Mouse (Mus musculus): Measurements from ENCODE around the gene Mcidas. TPM values are rescaled to one million over a fixed set of nuclear protein-coding genes. Genes with fewer than 3 reads are reported as not detected.

The Mcidas gene
- polyA plus RNA-seq, 1 experiment from 2014 or later: 0.17 TPM

- Histone ChIP-seq H3K9me3 (ENCODE audit: control insufficient read depth, low read depth, low read length) (no peaks in the 10 kb centered on the region), H3K36me3 (ENCODE audit: control insufficient read depth, insufficient read depth, low read length) (no peaks in the 10 kb centered on the region), H3K4me1 (ENCODE audit: control insufficient read depth, insufficient read depth, low read length) (peaks cover 19% of the 10 kb centered on the region; the same call in 1 of the 2 replicates), H3K9ac (replicated peaks; ENCODE audit: low read depth, low read length) (no peak overlapping the region), H3K27me3 (ENCODE audit: control insufficient read depth, insufficient read depth, low read length) (peaks cover 33% of the 10 kb centered on the region), H3K27ac (ENCODE audit: low read length) (no peak overlapping the region), H3K4me2 (replicated peaks; ENCODE audit: low read depth, low read length) (no peak overlapping the region), H3K4me3 (ENCODE audit: low read depth, low read length) (no peak overlapping the region)
- 9% methylated on average over 18 of the region's 18 CpGs for WGBS
- no peak for ATAC-seq (ENCODE audit: insufficient number of reproducible peaks, insufficient read depth, low FRiP score, low read depth)
Observed at GRCm38 (mm10) chr13:112985605-112986450, 7.8 kb upstream of the Mcidas start.

GRCm38 (mm10) chr13:112986451-112986950, 7.1 kb upstream of the Mcidas start:
- Histone ChIP-seq H3K4me2 (replicated peaks; ENCODE audit: low read depth, low read length) (peak overlapping the region; percentile 97; the same call in 1 of the 2 replicates), H3K4me3 (ENCODE audit: low read depth, low read length) (0 out of 2 replicates have a peak overlapping the region, but pooled peaks have one; percentile 46), H3K9ac (replicated peaks; ENCODE audit: low read depth, low read length) (no peak overlapping the region), H3K4me1 (ENCODE audit: control insufficient read depth, insufficient read depth, low read length) (peaks cover 19% of the 10 kb centered on the region; the same call in 1 of the 2 replicates), H3K27me3 (ENCODE audit: control insufficient read depth, insufficient read depth, low read length) (peaks cover 39% of the 10 kb centered on the region), H3K9me3 (ENCODE audit: control insufficient read depth, low read depth, low read length) (no peaks in the 10 kb centered on the region), H3K27ac (ENCODE audit: low read length) (no peak overlapping the region), H3K36me3 (ENCODE audit: control insufficient read depth, insufficient read depth, low read length) (no peaks in the 10 kb centered on the region)
- ATAC-seq (ENCODE audit: insufficient number of reproducible peaks, insufficient read depth, low FRiP score, low read depth): no peak
- WGBS: 2% methylated on average over 17 of the region's 17 CpGs

GRCm38 (mm10) chr13:112987532-112987943, 6.1 kb upstream of the Mcidas start, which contains the start of gene Ccno:
Ccno (plus strand) TSS chr13:112987802.
- H3K27me3 ChIP-seq (ENCODE audit: control insufficient read depth, insufficient read depth, low read length): peaks cover 41% of the 10 kb centered on the region
- peak within 1 kb of the TSS; percentile 97 for H3K4me2 ChIP-seq (replicated peaks; ENCODE audit: low read depth, low read length)
- H3K4me3 ChIP-seq (ENCODE audit: low read depth, low read length): peak within 1 kb of the TSS; percentile 46
- no peaks in the 10 kb centered on the region for H3K9me3 ChIP-seq (ENCODE audit: control insufficient read depth, low read depth, low read length)
- no peak within 1 kb of the TSS for H3K27ac ChIP-seq (ENCODE audit: low read length)
- WGBS: under 1% methylated on average over 47 of the region's 47 CpGs
- peaks cover 19% of the 10 kb centered on the region; the same call in 1 of the 2 replicates for H3K4me1 ChIP-seq (ENCODE audit: control insufficient read depth, insufficient read depth, low read length)
- peak within 1 kb of the TSS; percentile 21; the same call in 1 of the 2 replicates for H3K9ac ChIP-seq (replicated peaks; ENCODE audit: low read depth, low read length)
- ATAC-seq (ENCODE audit: insufficient number of reproducible peaks, insufficient read depth, low FRiP score, low read depth): peak; percentile 95
- H3K36me3 ChIP-seq (ENCODE audit: control insufficient read depth, insufficient read depth, low read length): no peaks in the 10 kb centered on the region

GRCm38 (mm10) chr13:112987991-112988390, 5.7 kb upstream of the Mcidas start:
- H3K4me1 ChIP-seq (ENCODE audit: control insufficient read depth, insufficient read depth, low read length): peaks cover 19% of the 10 kb centered on the region; the same call in 1 of the 2 replicates
- H3K9ac ChIP-seq (replicated peaks; ENCODE audit: low read depth, low read length): peak overlapping the region; percentile 21; the same call in 1 of the 2 replicates
- ATAC-seq (ENCODE audit: insufficient number of reproducible peaks, insufficient read depth, low FRiP score, low read depth): peak; percentile 17; the same call in 1 of the 2 replicates
- peaks cover 41% of the 10 kb centered on the region for H3K27me3 ChIP-seq (ENCODE audit: control insufficient read depth, insufficient read depth, low read length)
- H3K27ac ChIP-seq (ENCODE audit: low read length): no peak overlapping the region
- H3K4me2 ChIP-seq (replicated peaks; ENCODE audit: low read depth, low read length): peak overlapping the region; percentile 97
- no peaks in the 10 kb centered on the region for H3K36me3 ChIP-seq (ENCODE audit: control insufficient read depth, insufficient read depth, low read length)
- H3K4me3 ChIP-seq (ENCODE audit: low read depth, low read length): peak overlapping the region; percentile 46
- no peaks in the 10 kb centered on the region for H3K9me3 ChIP-seq (ENCODE audit: control insufficient read depth, low read depth, low read length)
- 0% methylated on average over 38 of the region's 39 CpGs for WGBS

- Histone ChIP-seq H3K9me3 (ENCODE audit: control insufficient read depth, low read depth, low read length) (no peaks in the 10 kb centered on the region), H3K27me3 (ENCODE audit: control insufficient read depth, insufficient read depth, low read length) (peaks cover 50% of the 10 kb centered on the region), H3K9ac (replicated peaks; ENCODE audit: low read depth, low read length) (no peak overlapping the region), H3K27ac (ENCODE audit: low read length) (no peak overlapping the region), H3K4me3 (ENCODE audit: low read depth, low read length) (peak overlapping the region; percentile 46; the same call in 1 of the 2 replicates), H3K4me2 (replicated peaks; ENCODE audit: low read depth, low read length) (peak overlapping the region; percentile 97), H3K4me1 (ENCODE audit: control insufficient read depth, insufficient read depth, low read length) (peaks cover 27% of the 10 kb centered on the region; the same call in 1 of the 2 replicates), H3K36me3 (ENCODE audit: control insufficient read depth, insufficient read depth, low read length) (no peaks in the 10 kb centered on the region)
- ATAC-seq (ENCODE audit: insufficient number of reproducible peaks, insufficient read depth, low FRiP score, low read depth): no peak
- 2% methylated on average over 19 of the region's 19 CpGs for WGBS
Observed at GRCm38 (mm10) chr13:112988866-112989265, 4.8 kb upstream of the Mcidas start.

GRCm38 (mm10) chr13:112989541-112989940, 4.1 kb upstream of the Mcidas start:
- peaks cover 27% of the 10 kb centered on the region; the same call in 1 of the 2 replicates for H3K4me1 ChIP-seq (ENCODE audit: control insufficient read depth, insufficient read depth, low read length)

GRCm38 (mm10) chr13:112990346-112990745, 3.3 kb upstream of the Mcidas start:
- Histone ChIP-seq H3K36me3 (ENCODE audit: control insufficient read depth, insufficient read depth, low read length) (no peaks in the 10 kb centered on the region), H3K4me1 (ENCODE audit: control insufficient read depth, insufficient read depth, low read length) (peaks cover 27% of the 10 kb centered on the region; the same call in 1 of the 2 replicates), H3K4me2 (replicated peaks; ENCODE audit: low read depth, low read length) (no peak overlapping the region), H3K4me3 (ENCODE audit: low read depth, low read length) (no peak overlapping the region), H3K27me3 (ENCODE audit: control insufficient read depth, insufficient read depth, low read length) (peaks cover 62% of the 10 kb centered on the region), H3K9ac (replicated peaks; ENCODE audit: low read depth, low read length) (no peak overlapping the region), H3K27ac (ENCODE audit: low read length) (no peak overlapping the region), H3K9me3 (ENCODE audit: control insufficient read depth, low read depth, low read length) (no peaks in the 10 kb centered on the region)
- 26% methylated on average over 4 of the region's 4 CpGs for WGBS
- ATAC-seq (ENCODE audit: insufficient number of reproducible peaks, insufficient read depth, low FRiP score, low read depth): no peak

More at GRCm38 (mm10) chr13:112989541-112989940, 4.1 kb upstream of the Mcidas start:
- Histone ChIP-seq H3K9me3 (ENCODE audit: control insufficient read depth, low read depth, low read length) (no peaks in the 10 kb centered on the region), H3K27ac (ENCODE audit: low read length) (no peak overlapping the region), H3K36me3 (ENCODE audit: control insufficient read depth, insufficient read depth, low read length) (no peaks in the 10 kb centered on the region), H3K4me2 (replicated peaks; ENCODE audit: low read depth, low read length) (0 out of 2 replicates have a peak overlapping the region, but pooled peaks have one; percentile 10), H3K27me3 (ENCODE audit: control insufficient read depth, insufficient read depth, low read length) (peaks cover 54% of the 10 kb centered on the region), H3K4me3 (ENCODE audit: low read depth, low read length) (peak overlapping the region; percentile 3; the same call in 1 of the 2 replicates), H3K9ac (replicated peaks; ENCODE audit: low read depth, low read length) (no peak overlapping the region)
- ATAC-seq (ENCODE audit: insufficient number of reproducible peaks, insufficient read depth, low FRiP score, low read depth): no peak
- under 1% methylated on average over 23 of the region's 23 CpGs for WGBS

GRCm38 (mm10) chr13:112994191-112994590, 546 bp downstream of the Mcidas start:
- H3K36me3 ChIP-seq (ENCODE audit: control insufficient read depth, insufficient read depth, low read length): no peaks in the 10 kb centered on the region
- peak overlapping the region; percentile 36 for H3K4me3 ChIP-seq (ENCODE audit: low read depth, low read length)
- H3K9ac ChIP-seq (replicated peaks; ENCODE audit: low read depth, low read length): no peak overlapping the region
- H3K4me1 ChIP-seq (ENCODE audit: control insufficient read depth, insufficient read depth, low read length): peaks cover 18% of the 10 kb centered on the region; the same call in 1 of the 2 replicates
- no peak overlapping the region for H3K27ac ChIP-seq (ENCODE audit: low read length)
- no peaks in the 10 kb centered on the region for H3K9me3 ChIP-seq (ENCODE audit: control insufficient read depth, low read depth, low read length)
- under 1% methylated on average over 25 of the region's 25 CpGs for WGBS
- peak overlapping the region; percentile 64 for H3K4me2 ChIP-seq (replicated peaks; ENCODE audit: low read depth, low read length)
- peak; percentile 33; the same call in 1 of the 2 replicates for ATAC-seq (ENCODE audit: insufficient number of reproducible peaks, insufficient read depth, low FRiP score, low read depth)
- peaks cover 69% of the 10 kb centered on the region for H3K27me3 ChIP-seq (ENCODE audit: control insufficient read depth, insufficient read depth, low read length)
